Mouse (Mus musculus) gastrocnemius, postnatal 36 days (tissue): ENCODE results near the gene Taf10. TPM values are rescaled to one million over a fixed set of nuclear protein-coding genes. Genes with fewer than 3 reads are reported as not detected.
"Not testable (repeated sequence)": the region's sequence is repeated elsewhere in the genome, so short reads cannot be mapped to it uniquely, and the experiment has no call there.

Source experiments
- DNase-seq, 2 experiments: peaks; one replicate each; pipeline ENCODE4 v3.0.0; 2022
- intact Hi-C: fragments of 180-260 bp; cut with DNase I; formaldehyde crosslinking; loops from one replicate; pipeline ENCODE4 v1.15.1; 2025
- total RNA-seq, 2 experiments: library from RNA; stranded (reverse); gene quantifications; 2 replicates each; pipeline ENCODE4 v1.2.3; 2021

Taf10 gene
- total RNA-seq, 2 experiments from 2014 or later = 64.6 to 74.8 TPM

GRCm38 (mm10) chr7:105761813-105762484 is 17.8 kb upstream of the Taf10 start:
- intact Hi-C loops = no loop called here
- no peak for DNase-seq

DNA sequence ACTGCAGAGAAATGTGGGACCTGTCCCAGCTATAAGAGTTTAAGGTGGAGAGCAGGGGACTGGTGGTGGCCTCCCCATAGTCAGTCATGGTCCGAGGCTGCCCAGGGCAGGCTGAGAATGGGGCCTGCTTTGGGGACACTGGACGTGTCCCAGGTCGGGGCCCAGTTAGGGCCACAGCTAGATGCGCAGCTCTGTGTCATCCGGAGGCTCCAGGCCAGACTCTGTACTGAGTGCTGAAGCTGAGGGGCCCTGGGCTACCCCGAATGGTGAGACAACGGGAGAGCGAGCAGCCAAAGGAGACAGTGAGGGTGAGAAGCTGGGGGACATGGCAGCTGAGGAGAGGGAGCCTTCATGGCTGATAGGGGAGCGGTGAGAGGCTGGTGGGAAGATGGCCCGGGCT is 9.1 kb upstream of the Taf10 start:
- intact Hi-C loops = no loop called here
- no peak for DNase-seq

- intact Hi-C loops = no loop called here
- no peak for DNase-seq
Observed at GRCm38 (mm10) chr7:105752716-105753115, 8.6 kb upstream of the Taf10 start.

DNA sequence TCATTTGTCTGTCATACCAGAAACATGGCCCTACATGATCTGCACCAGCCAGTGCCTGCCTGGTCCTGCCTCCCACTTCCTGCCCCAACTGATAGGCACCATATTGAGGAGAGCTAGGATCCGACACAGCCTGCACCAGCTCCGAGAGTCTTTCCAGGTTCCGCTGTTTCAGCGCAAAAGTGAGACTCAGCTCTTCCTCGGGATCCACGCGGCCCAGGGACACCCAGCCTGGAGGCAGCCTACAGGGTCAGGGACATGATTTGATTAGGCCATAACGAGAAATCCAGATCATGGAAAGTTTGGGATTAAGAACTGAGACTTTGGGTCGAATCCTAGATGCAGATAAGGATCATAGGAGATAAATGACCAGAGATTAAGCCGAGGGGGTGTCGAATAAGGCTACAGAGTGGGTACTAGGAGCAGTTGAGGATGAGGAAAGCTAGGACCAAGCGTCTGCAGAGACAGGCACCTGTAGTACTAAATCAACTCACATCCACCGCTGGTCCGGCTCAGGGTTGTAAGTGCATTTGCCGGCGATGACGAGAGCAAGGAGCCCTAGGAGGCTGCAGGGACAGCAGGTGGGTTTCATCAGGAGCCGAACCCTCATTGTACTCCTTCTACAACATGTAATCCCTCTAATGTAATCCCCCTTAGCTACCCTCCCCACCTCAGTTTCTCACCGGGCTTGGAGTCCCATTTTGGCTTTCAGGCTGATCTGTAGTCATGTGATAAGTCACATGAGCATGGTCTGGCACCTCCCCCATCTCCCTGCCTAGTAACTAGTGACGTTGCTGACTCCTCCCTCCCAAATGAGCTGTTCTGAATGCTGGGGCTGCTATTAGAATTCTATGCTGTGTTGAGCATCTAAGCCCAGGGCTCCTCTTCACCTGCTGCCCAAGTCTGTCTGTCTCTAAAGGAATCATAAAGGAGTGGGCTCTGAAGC is 7.6 kb upstream of the Taf10 start, which contains the start of gene Tpp1:
Tpp1 (minus strand) TSS at position 745 of the 943 bp plus-strand sequence.
- DNase-seq = peak; percentile 82 to 84
- intact Hi-C loops = no loop called here

GRCm38 (mm10) chr7:105747776-105748175 is 3.6 kb upstream of the Taf10 start:
- intact Hi-C loops = no loop called here
- DNase-seq = no peak

GRCm38 (mm10) chr7:105743246-105743925 is 775 bp downstream of the Taf10 start:
- intact Hi-C loops, DNase-seq: not testable (repeated sequence)

GRCm38 (mm10) chr7:105742539-105743215 is 1.5 kb downstream of the Taf10 start:
- DNase-seq, intact Hi-C loops: not testable (repeated sequence)

DNA sequence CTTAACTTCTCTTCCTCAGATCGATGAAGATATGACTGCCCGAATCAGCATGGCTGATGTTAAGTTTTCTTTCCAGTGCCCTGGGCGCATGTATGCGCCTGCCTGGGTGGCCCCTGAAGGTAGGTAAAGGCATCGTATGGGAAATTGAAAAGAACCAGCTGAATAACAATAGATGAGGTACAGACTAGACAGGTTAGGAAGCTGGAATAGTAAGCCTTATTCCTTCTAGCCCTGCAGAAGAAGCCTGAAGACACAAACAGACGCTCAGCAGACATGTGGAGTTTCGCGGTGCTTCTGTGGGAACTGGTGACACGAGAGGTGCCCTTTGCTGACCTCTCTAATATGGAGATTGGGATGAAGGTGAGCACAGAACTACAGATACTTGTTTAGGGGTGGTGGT is 2.2 kb downstream of the Taf10 start:
- no peak for DNase-seq
- intact Hi-C loops = no loop called here

GRCm38 (mm10) chr7:105740851-105741250 is 3.3 kb downstream of the Taf10 start:
- no peak for DNase-seq
- intact Hi-C loops = no loop called here

DNA sequence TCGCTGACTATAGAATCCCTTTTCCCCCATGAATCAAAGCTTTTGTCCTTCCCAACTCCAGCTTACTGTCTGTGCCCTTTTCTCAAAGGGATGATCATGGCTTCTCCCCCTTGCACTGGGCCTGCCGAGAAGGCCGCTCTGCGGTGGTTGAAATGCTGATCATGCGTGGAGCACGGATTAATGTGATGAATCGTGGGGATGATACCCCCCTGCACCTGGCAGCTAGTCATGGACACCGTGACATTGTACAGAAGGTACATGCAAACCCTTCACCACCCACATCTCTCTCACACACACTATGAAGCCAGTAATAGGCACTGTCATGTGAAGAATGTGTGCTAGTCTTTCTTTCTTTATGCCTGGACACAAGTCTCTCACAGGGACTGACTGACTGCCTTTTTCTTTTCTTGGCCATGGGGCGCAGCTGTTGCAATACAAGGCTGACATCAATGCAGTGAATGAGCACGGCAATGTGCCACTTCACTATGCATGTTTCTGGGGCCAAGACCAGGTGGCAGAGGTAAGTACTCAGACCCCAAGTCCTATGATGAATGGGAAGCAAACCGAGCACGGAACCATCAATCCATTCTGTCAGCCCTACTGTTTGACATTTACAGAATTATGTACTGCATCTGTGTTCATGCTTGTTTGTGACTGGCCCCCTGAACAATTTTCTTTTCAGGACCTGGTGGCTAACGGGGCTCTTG is 3.9 kb downstream of the Taf10 start:
- intact Hi-C loops = no loop called here
- DNase-seq = no peak

DNA sequence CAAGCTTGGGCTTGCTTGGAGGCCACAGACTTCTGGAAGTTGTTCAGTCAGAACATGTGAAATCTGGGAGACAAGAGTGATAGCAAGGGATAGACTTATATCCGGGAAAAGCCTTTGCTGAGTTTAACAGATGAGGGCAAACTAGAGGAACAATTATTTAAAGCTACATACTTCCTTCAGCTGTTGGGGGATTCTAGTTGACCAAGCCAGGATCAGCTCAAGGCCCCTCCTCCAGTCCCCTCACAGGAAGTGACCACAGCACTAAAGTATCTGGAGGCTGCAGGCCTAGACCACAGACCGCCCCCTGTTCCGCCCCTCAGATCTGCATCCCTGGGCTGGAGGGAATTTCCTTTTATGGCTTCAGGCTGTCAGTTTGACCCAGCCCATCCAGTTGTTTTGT is 5.2 kb downstream of the Taf10 start:
- intact Hi-C loops = loop anchor here (10.0 kb wide), 1 partner anchor 194 kb away; no protein-coding TSS in a partner anchor
- peak in 1 of 2 experiments; percentile 61 for DNase-seq

GRCm38 (mm10) chr7:105738286-105738685 is 5.9 kb downstream of the Taf10 start:
- no peak for DNase-seq
- intact Hi-C loops = loop anchor here (10.0 kb wide), 1 partner anchor 193 kb away; no protein-coding TSS in a partner anchor

- intact Hi-C loops = loop anchor here (2.0 to 10.0 kb wide), 2 partner anchors 73 to 193 kb away; partner anchors contain the start of gene Mrpl17
- no peak for DNase-seq
Observed at GRCm38 (mm10) chr7:105737648-105738047, 6.5 kb downstream of the Taf10 start.

GRCm38 (mm10) chr7:105736911-105737521 is 7.1 kb downstream of the Taf10 start, which contains the start of gene Rrp8:
Rrp8 (minus strand) TSS chr7:105737385.
- intact Hi-C loops = loop anchor here (2.0 to 10.0 kb wide), 2 partner anchors 74 to 192 kb away; partner anchors contain the start of gene Mrpl17
- peak in 1 of 2 experiments; percentile 56 for DNase-seq

GRCm38 (mm10) chr7:105736264-105736901 is 7.8 kb downstream of the Taf10 start, which contains the start of gene Ilk:
Ilk (plus strand) TSS chr7:105736592.
- intact Hi-C loops = loop anchor here (2.0 to 10.0 kb wide), 2 partner anchors 74 to 192 kb away; partner anchors contain the start of gene Mrpl17
- DNase-seq = peak; percentile 92

DNA sequence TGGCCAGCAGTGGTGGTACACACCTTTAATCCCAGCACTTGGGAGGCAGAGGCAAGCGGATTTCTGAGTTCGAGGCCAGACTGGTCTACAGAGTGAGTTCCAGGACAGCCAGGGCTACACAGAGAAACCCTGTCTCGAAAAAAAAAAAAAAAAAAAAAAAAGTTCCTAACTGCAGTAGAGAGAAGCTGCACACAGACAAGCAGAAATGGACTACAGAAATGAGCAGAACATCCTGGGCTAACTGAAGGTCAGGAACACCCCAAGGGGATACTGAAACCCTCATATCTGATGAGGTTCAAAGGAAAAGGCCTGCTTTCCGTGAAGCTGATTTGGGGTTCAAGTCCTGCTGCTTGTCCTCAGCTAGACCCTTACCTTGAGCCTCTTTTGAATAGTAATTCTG is 8.7 kb downstream of the Taf10 start:
- intact Hi-C loops = loop anchor here (10.0 kb wide), 1 partner anchor 191 kb away; no protein-coding TSS in a partner anchor
- DNase-seq = not testable (repeated sequence)

GRCm38 (mm10) chr7:105734826-105735225 is 9.3 kb downstream of the Taf10 start:
- DNase-seq = no peak
- intact Hi-C loops = loop anchor here (5.0 to 10.0 kb wide), 2 partner anchors 93 to 190 kb away; partner anchors contain the start of genes Arfip2, Gm45799 and Timm10b

DNA sequence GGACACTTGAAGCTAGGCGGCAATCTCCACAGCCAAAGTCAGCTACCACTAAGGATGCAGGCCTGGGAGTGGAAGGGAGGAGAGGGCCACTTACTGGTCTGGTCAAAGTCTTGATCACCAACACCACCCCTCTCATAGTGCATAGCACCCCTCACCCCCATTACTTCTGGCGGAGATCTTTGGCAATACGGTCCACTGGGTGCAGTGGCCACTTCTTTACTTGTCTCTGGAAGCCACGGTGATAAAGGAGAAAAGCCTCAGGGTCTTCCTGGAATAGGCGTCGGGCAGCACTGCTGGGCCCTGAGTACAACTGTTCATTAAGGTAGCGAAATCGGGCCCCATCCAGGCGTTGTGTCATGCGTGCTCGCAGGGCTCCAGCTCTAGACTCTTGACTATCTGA is 10.3 kb downstream of the Taf10 start:
- no peak for DNase-seq
- intact Hi-C loops = loop anchor here (5.0 to 10.0 kb wide), 2 partner anchors 92 to 189 kb away; partner anchors contain the start of genes Arfip2, Gm45799 and Timm10b
